28 mouse cellular contexts compared by ENCODE assay signal in genomic region chr1:177557432-177557831, GRCm38 (mm10).
DNase-seq lines count a peak whose midpoint lies in the region; ATAC-seq and TF ChIP-seq lines count a peak whose summit lies in the region.
"Had no signal": no experiment of that assay in that cellular context is flagged by ENCODE, and none has a peak within 500 bp of the region (broad histone marks: within the 10 kb centered on the region; RNA-seq: fewer than 3 reads in every experiment).

No protein-coding gene starts in this region.

- H3K4me2 ChIP-seq in liver, embryonic 12.5 days, result no peak overlapping the region
- no peak overlapping the region for H3K4me2 ChIP-seq in midbrain, embryonic 15.5 days
- no peak overlapping the region for H3K4me2 ChIP-seq in stomach, postnatal 0 days (replicated peaks; ENCODE audit: low read depth)
- H3K4me2 ChIP-seq: embryonic facial prominence, embryonic 12.5 days; embryonic facial prominence, embryonic 15.5 days; hindbrain, embryonic 14.5 days had no signal

- H3K9me3 ChIP-seq in liver, embryonic 12.5 days (replicated peaks), result no peaks in the 10 kb centered on the region
- H3K9me3 ChIP-seq in midbrain, embryonic 10.5 days (replicated peaks), result no peaks in the 10 kb centered on the region
- H3K9me3 ChIP-seq in midbrain, embryonic 15.5 days, result no peaks in the 10 kb centered on the region
- H3K9me3 ChIP-seq in stomach, postnatal 0 days (ENCODE audit: control insufficient read depth, low read length), result no peaks in the 10 kb centered on the region
- H3K9me3 ChIP-seq: embryonic facial prominence, embryonic 12.5 days; embryonic facial prominence, embryonic 15.5 days; heart, embryonic 10.5 days; hindbrain, embryonic 10.5 days had no signal

- H3K4me3 ChIP-seq in liver, embryonic 12.5 days, result no peak overlapping the region
- H3K4me3 ChIP-seq in midbrain, embryonic 10.5 days, result no peak overlapping the region
- H3K4me3 ChIP-seq in midbrain, embryonic 15.5 days, result no peak overlapping the region
- no peak overlapping the region for H3K4me3 ChIP-seq in stomach, postnatal 0 days (ENCODE audit: low read depth, low read length)
- H3K4me3 ChIP-seq: embryonic facial prominence, embryonic 12.5 days; embryonic facial prominence, embryonic 15.5 days; gastrocnemius, adult 2 months; heart, embryonic 10.5 days; hindbrain, embryonic 10.5 days had no signal

- ATAC-seq in liver, embryonic 12.5 days, result peak; percentile 55; the same call in 1 of the 2 replicates
- ATAC-seq in midbrain, embryonic 15.5 days (replicated peaks), result no peak
- ATAC-seq in megakaryocyte progenitor cell, adult 5-6 weeks (replicated peaks; ENCODE audit: poor library complexity), result peak; percentile 62
- ATAC-seq in stomach, postnatal 0 days (ENCODE audit: low FRiP score, low TSS enrichment), result no peak
- ATAC-seq: forebrain, embryonic 14.5 days; forebrain, postnatal 0 days; hindbrain, postnatal 0 days; Patski had no signal

- H3K27ac ChIP-seq in liver, embryonic 12.5 days, result no peak overlapping the region
- 0 out of 2 replicates have a peak overlapping the region, but pooled peaks have one; percentile 4 for H3K27ac ChIP-seq in midbrain, embryonic 10.5 days (replicated peaks)
- no peak overlapping the region for H3K27ac ChIP-seq in midbrain, embryonic 15.5 days
- no peak overlapping the region for H3K27ac ChIP-seq in stomach, postnatal 0 days (replicated peaks)
- H3K27ac ChIP-seq: embryonic facial prominence, embryonic 12.5 days; embryonic facial prominence, embryonic 15.5 days; gastrocnemius, adult 2 months; heart, embryonic 10.5 days; hindbrain, embryonic 14.5 days; hindbrain, postnatal 0 days had no signal

- no peaks in the 10 kb centered on the region for H3K27me3 ChIP-seq in liver, embryonic 12.5 days (replicated peaks)
- H3K27me3 ChIP-seq in midbrain, embryonic 10.5 days (ENCODE audit: low read depth, poor library complexity, severe bottlenecking), result peaks cover 3% of the 10 kb centered on the region; the same call in 1 of the 2 replicates
- no peaks in the 10 kb centered on the region for H3K27me3 ChIP-seq in midbrain, embryonic 15.5 days (replicated peaks)
- no peaks in the 10 kb centered on the region for H3K27me3 ChIP-seq in stomach, postnatal 0 days (ENCODE audit: control insufficient read depth, insufficient read depth, low read length)
- H3K27me3 ChIP-seq: CH12.LX; embryonic facial prominence, embryonic 15.5 days; Patski had no signal

- DNase-seq in liver, result no peak
- DNase-seq in midbrain, embryonic 10.5 days (ENCODE audit: low spot score), result no peak
- no peak for DNase-seq in cerebellum, postnatal 36 days
- DNase-seq in stomach, postnatal 0 days (ENCODE audit: low spot score), result no peak
- DNase-seq: adrenal gland, postnatal 10 days; adrenal gland, postnatal 36 days; B cell, adult 2 months; cerebellum, adult 18-20 months; cerebellum, adult 9-10 months; cerebellum, postnatal 14 days; forebrain, postnatal 0 days; gastrocnemius, adult 2 months; gastrocnemius, postnatal 14 days; heart, adult 18-20 months; heart, postnatal 36 days had no signal

- peaks cover 6% of the 10 kb centered on the region; the same call in 1 of the 2 replicates for H3K4me1 ChIP-seq in liver, embryonic 12.5 days
- H3K4me1 ChIP-seq in midbrain, embryonic 10.5 days, result peaks cover 59% of the 10 kb centered on the region
- H3K4me1 ChIP-seq in midbrain, embryonic 15.5 days, result peaks cover 12% of the 10 kb centered on the region
- H3K4me1 ChIP-seq in stomach, postnatal 0 days (replicated peaks; ENCODE audit: control insufficient read depth, insufficient read depth), result no peaks in the 10 kb centered on the region

- H3K36me3 ChIP-seq in liver, embryonic 12.5 days, result no peaks in the 10 kb centered on the region
- H3K36me3 ChIP-seq in midbrain, embryonic 10.5 days, result no peaks in the 10 kb centered on the region
- no peaks in the 10 kb centered on the region for H3K36me3 ChIP-seq in midbrain, embryonic 15.5 days (replicated peaks)
- no peaks in the 10 kb centered on the region for H3K36me3 ChIP-seq in stomach, postnatal 0 days (ENCODE audit: control insufficient read depth, insufficient read depth, low read length)
- H3K36me3 ChIP-seq: embryonic facial prominence, embryonic 12.5 days; embryonic facial prominence, embryonic 15.5 days; G1E; heart, embryonic 10.5 days; hindbrain, embryonic 10.5 days had no signal

- no peak for TF ChIP-seq CTCF in stomach, postnatal 0 days (IDR thresholded peaks at IDR 0.05; ENCODE audit: low read depth)

- 37% methylated on average over 6 of the region's 6 CpGs for WGBS in liver, embryonic 12.5 days (ENCODE audit: insufficient replicate concordance)
- WGBS in midbrain, embryonic 10.5 days, result 87% methylated on average over 6 of the region's 6 CpGs
- WGBS in midbrain, embryonic 15.5 days, result 80% methylated on average over 6 of the region's 6 CpGs
- 69% methylated on average over 6 of the region's 6 CpGs for WGBS in stomach, postnatal 0 days

- TF ChIP-seq EP300 in stomach, postnatal 0 days (optimal IDR thresholded peaks at IDR 0.05), result no peak

- no peak overlapping the region for H3K9ac ChIP-seq in liver, embryonic 12.5 days
- no peak overlapping the region for H3K9ac ChIP-seq in midbrain, embryonic 15.5 days
- H3K9ac ChIP-seq in stomach, postnatal 0 days (ENCODE audit: low read length), result no peak overlapping the region
- H3K9ac ChIP-seq: embryonic facial prominence, embryonic 12.5 days; embryonic facial prominence, embryonic 15.5 days; forebrain, postnatal 0 days; hindbrain, embryonic 14.5 days had no signal

Comparison
In these comparisons a context has a peak if more than half of its experiments do, and no peak if none do; other contexts are left out.
1. ATAC-seq: peak in liver, embryonic 12.5 days (single experiment) and megakaryocyte progenitor cell, adult 5-6 weeks (single experiment); none in midbrain, embryonic 15.5 days (single experiment) and stomach, postnatal 0 days (single experiment).